Mouse (Mus musculus) hindbrain, postnatal 0 days (tissue): ENCODE results near the gene Sgpp2. TPM values are rescaled to one million over a fixed set of nuclear protein-coding genes. Genes with fewer than 3 reads are reported as not detected.

Source experiments
- ATAC-seq: fragments of 200-750 bp; cut with Nextera tagmentation; 2 replicates; pipeline ENCODE4 v1.8.0; 2017; ENCODE audit warnings: mild to moderate bottlenecking, moderate TSS enrichment, moderate library complexity
- DNase-seq: peaks from one replicate; pipeline ENCODE4 v3.0.0-alpha.2; 2015; ENCODE audit warnings: low spot score
- H3K27ac ChIP-seq: fragments of 300-500 bp; sonication (generic); 2 replicates; pipeline ENCODE4 v1.5.1; 2014; ENCODE audit warnings: mild to moderate bottlenecking
- H3K27me3 ChIP-seq: fragments of 300-500 bp; sonication (generic); 2 replicates; pipeline ENCODE4 v1.6.1; 2014; ENCODE audit warnings: low read length, mixed read lengths; ENCODE audit not compliant: insufficient read depth
- H3K36me3 ChIP-seq: fragments of 300-500 bp; sonication (generic); 2 replicates; pipeline ENCODE4 v1.6.1; 2014; ENCODE audit warnings: low read length, mixed read lengths; ENCODE audit not compliant: insufficient read depth
- H3K4me1 ChIP-seq: fragments of 300-500 bp; sonication (generic); 2 replicates; pipeline ENCODE4 v1.6.1; 2014; ENCODE audit warnings: antibody characterized with exemption, low read length, mixed read lengths; ENCODE audit not compliant: insufficient read depth
- H3K4me2 ChIP-seq: fragments of 300-500 bp; sonication (generic); 2 replicates; pipeline ENCODE4 v1.6.1; 2014; ENCODE audit warnings: low read depth, mild to moderate bottlenecking, low read length, moderate library complexity, mixed read lengths
- H3K4me3 ChIP-seq: fragments of 300-500 bp; sonication (generic); 2 replicates; pipeline ENCODE4 v1.5.1; 2014; ENCODE audit warnings: low read length
- H3K9ac ChIP-seq: fragments of 300-500 bp; sonication (generic); replicated peaks from 2 replicates; pipeline ENCODE4 v1.6.1; 2014; ENCODE audit warnings: mild to moderate bottlenecking, low read length, moderate library complexity, mixed read lengths
- H3K9me3 ChIP-seq: fragments of 300-500 bp; sonication (generic); 2 replicates; pipeline ENCODE4 v1.6.1; 2016; ENCODE audit warnings: low read length, mixed read lengths
- CTCF ChIP-seq: IDR thresholded peaks from 2 replicates; pipeline ENCODE4 v1.5.1; 2016; ENCODE audit warnings: antibody characterized with exemption, control low read depth, low read depth
- WGBS: fragments of 180-500 bp; shearing (Covaris S2); extraction: QIAGEN DNeasy Blood & Tissue Kit; methylation state at CpG from one replicate; pipeline ENCODE4 v1.1.7; 2014; 5-methylcytosine and 5-hydroxymethylcytosine counted together
- polyA plus RNA-seq: library from polyadenylated mRNA; unstranded; fragments of >200 nt; fragmentation: Nextera tagmentation; extraction: Ambion mirVana; gene quantifications from 2 replicates; pipeline ENCODE4 v1.2.1, GENCODE M21; 2015
- total RNA-seq: library from RNA; depleted of rRNA; stranded (reverse); fragments of >200 nt; gene quantifications from 2 replicates; pipeline ENCODE4 v1.2.3, GENCODE M21; 2014

Gene Sgpp2
- total and polyA plus RNA-seq, 2 experiments from 2014 or later = 3.3 to 5.0 TPM

DNA sequence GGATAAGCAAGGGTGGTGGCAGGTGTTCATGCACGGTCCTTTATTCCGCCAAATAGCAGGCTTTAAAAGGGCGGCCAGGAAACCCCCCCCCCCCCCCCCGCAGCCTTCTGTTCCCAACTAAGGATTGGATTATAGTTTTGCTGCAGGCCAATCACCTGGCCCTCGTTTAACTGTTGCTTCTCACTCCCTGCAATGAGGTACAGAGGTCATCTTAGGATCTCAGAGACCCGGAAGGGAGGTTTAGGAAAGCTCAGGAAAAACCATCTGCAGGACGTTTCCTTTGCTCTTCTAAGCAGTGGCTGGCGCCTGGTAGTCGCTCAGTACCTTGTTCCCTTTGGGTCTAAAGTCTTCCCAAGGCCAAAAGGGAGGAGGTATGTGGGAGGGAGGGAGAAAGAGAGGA, 865 bp upstream of the Sgpp2 start:
- 4% methylated on average over 9 of the region's 9 CpGs for WGBS
- H3K9me3 ChIP-seq = no peaks in the 10 kb centered on the region
- no peaks in the 10 kb centered on the region for H3K36me3 ChIP-seq
- DNase-seq = no peak
- ATAC-seq = no peak
- peaks cover 11% of the 10 kb centered on the region for H3K4me1 ChIP-seq
- no peak overlapping the region for H3K9ac ChIP-seq
- H3K27me3 ChIP-seq = 0 out of 2 replicates have a peak, but pooled peaks cover 10% of the 10 kb centered on the region
- no peak overlapping the region for H3K4me2 ChIP-seq
- no peak overlapping the region for H3K27ac ChIP-seq
- TF ChIP-seq CTCF = no peak
- H3K4me3 ChIP-seq = no peak overlapping the region

DNA sequence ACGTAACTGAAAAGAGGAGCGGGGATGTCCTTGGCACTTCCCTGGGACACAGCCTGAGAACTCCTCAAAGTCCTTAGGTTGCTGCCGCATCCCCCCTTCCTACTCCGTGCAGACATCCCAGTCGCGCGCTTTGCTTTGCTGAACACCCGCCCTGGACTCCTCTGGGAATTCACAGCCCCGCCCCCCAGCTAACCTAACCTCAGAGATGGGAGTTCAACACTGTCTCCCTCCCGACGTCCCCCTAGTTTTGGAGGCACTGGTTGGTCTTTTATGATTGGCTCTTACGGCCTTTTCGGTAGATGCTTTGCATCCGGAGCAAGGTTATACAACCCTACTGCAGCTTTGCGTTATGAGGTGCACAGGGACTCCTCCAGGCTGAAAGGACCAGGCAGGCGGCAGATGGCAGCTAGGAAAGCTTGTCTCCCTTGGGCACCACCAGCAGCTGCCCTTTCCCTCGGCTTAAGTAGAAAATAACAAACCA, 756 bp downstream of the Sgpp2 start:
- Histone ChIP-seq H3K27me3 (0 out of 2 replicates have a peak, but pooled peaks cover 10% of the 10 kb centered on the region), H3K4me3 (peak overlapping the region; percentile 61), H3K9ac (peak overlapping the region; percentile 35; the same call in 1 of the 2 replicates), H3K4me1 (peaks cover 11% of the 10 kb centered on the region), H3K27ac (no peak overlapping the region), H3K36me3 (no peaks in the 10 kb centered on the region), H3K4me2 (peak overlapping the region; percentile 84), H3K9me3 (no peaks in the 10 kb centered on the region)
- ATAC-seq = peak; percentile 83
- WGBS = under 1% methylated on average over 17 of the region's 17 CpGs
- no peak for TF ChIP-seq CTCF
- DNase-seq = peak; percentile 61

DNA sequence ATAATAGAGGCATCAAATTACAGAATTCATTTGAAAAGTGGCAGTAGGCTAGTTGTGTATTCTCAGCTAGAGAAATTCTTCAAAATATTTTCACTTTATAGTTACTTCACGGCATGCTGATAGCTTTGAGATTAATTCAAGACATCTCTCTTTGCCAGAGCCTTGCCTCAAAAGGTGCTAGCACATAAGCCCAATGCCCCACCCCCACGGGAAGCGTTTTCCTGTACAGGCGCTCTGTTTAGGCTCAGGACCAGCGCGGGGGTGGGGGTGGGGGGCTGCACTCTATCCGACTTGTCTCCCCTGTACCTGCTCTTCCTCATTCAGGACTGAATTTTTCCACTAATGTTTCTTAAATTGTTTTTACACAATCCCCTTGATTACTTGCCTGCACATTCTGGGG, 1.3 kb downstream of the Sgpp2 start:
- Histone ChIP-seq H3K27me3 (0 out of 2 replicates have a peak, but pooled peaks cover 10% of the 10 kb centered on the region), H3K4me2 (peak overlapping the region; percentile 84), H3K27ac (no peak overlapping the region), H3K9ac (no peak overlapping the region), H3K4me3 (peak overlapping the region; percentile 61), H3K36me3 (no peaks in the 10 kb centered on the region), H3K4me1 (peaks cover 11% of the 10 kb centered on the region), H3K9me3 (no peaks in the 10 kb centered on the region)
- DNase-seq = no peak
- no peak for ATAC-seq
- under 1% methylated on average over 7 of the region's 7 CpGs for WGBS
- no peak for TF ChIP-seq CTCF

DNA sequence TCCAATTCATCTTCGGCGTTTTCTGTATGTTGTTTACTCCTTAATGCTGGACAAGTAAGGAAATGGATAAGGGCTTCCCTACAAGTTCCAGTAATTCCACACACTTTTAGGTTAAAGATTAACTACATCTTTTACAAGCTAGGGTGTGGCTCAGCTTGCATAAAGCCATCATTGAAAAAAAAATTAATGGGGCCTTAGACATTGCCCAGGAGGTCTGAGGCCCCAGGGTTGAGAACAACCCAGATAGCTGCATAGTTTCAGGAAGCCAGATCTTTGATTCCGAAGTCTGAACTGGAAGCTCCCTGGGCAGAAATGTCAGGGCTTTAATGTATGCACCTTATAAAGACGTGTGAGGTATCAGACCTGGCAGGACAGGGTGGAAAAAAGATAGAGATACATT, 2.8 kb downstream of the Sgpp2 start:
- no peak for TF ChIP-seq CTCF
- no peak for ATAC-seq
- 86% methylated on average over 4 of the region's 4 CpGs for WGBS
- H3K4me2 ChIP-seq = no peak overlapping the region
- 0 out of 2 replicates have a peak, but pooled peaks cover 10% of the 10 kb centered on the region for H3K27me3 ChIP-seq
- no peak overlapping the region for H3K27ac ChIP-seq
- no peaks in the 10 kb centered on the region for H3K36me3 ChIP-seq
- H3K4me3 ChIP-seq = no peak overlapping the region
- no peaks in the 10 kb centered on the region for H3K9me3 ChIP-seq
- no peak for DNase-seq
- H3K9ac ChIP-seq = no peak overlapping the region
- H3K4me1 ChIP-seq = peaks cover 11% of the 10 kb centered on the region

DNA sequence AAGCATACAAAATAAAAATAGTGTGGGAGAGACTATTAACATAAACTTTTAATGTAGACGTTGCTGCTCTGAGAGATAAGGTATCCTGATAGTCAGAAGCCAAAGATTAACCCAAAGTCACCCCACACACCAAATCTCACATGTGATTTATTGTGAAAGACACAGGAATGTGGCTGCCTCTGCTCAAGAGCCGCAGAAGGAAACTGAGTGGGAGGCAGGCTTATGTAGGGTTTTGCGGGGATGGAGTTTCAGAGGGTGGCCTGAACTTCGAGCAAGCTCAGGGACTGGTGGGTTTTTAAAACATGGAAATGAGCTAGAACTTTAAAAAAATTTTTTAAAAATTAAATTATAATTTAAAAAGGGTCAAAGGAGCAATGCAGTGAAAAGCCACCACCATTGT, 3.8 kb downstream of the Sgpp2 start:
- Histone ChIP-seq H3K27ac (no peak overlapping the region), H3K4me1 (peaks cover 11% of the 10 kb centered on the region), H3K36me3 (no peaks in the 10 kb centered on the region), H3K4me2 (no peak overlapping the region), H3K9ac (no peak overlapping the region), H3K9me3 (no peaks in the 10 kb centered on the region), H3K27me3 (peaks cover 10% of the 10 kb centered on the region; the same call in 1 of the 2 replicates), H3K4me3 (no peak overlapping the region)
- TF ChIP-seq CTCF = no peak
- ATAC-seq (no peak), DNase-seq (no peak)
- 91% methylated on average over 4 of the region's 4 CpGs for WGBS

DNA sequence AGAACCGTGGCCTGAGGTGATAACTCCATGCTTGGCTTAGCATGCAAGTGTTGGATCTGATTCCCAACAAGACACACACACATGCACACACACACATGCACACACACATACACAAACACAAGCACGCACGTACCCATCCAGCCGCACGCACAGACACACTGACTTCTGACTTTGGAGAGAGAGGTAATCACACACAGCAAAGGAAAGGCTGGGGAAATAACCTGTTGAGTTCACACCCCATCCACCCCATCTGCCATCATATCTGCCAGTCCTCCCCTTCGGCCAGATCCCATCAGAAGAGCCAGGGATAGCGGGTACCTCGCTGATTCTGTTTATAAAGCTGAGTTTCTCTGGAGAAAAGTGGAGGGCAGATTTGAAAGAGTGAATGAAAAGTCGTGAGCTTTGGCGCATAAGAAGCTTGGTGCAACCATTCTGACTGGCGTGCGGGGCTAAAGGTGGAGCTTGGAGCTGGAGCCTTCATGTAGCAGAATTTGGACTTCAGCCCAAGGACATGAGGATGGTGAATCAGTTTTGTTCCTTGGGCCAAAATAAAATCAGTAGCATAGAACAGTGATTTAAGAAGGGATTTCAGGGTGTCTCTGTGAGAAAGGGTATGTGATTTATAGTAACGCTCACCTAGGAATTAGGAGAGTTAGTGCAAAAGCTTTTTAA, 8.1 kb downstream of the Sgpp2 start:
- WGBS = 81% methylated on average over 13 of the region's 13 CpGs
- no peaks in the 10 kb centered on the region for H3K4me1 ChIP-seq
- H3K4me2 ChIP-seq = no peak overlapping the region
- ATAC-seq = no peak
- no peak for TF ChIP-seq CTCF
- DNase-seq = no peak
- no peaks in the 10 kb centered on the region for H3K36me3 ChIP-seq
- H3K27ac ChIP-seq = no peak overlapping the region
- H3K4me3 ChIP-seq = no peak overlapping the region
- H3K27me3 ChIP-seq = peaks cover under 1% of the 10 kb centered on the region; the same call in 1 of the 2 replicates
- no peak overlapping the region for H3K9ac ChIP-seq
- no peaks in the 10 kb centered on the region for H3K9me3 ChIP-seq

- H3K9ac ChIP-seq = no peak overlapping the region
- no peaks in the 10 kb centered on the region for H3K4me1 ChIP-seq
- 84% methylated on average over 3 of the region's 3 CpGs for WGBS
- H3K4me3 ChIP-seq = no peak overlapping the region
- H3K27ac ChIP-seq = no peak overlapping the region
- ATAC-seq (no peak), DNase-seq (no peak)
- no peaks in the 10 kb centered on the region; the same call in 1 of the 2 replicates for H3K27me3 ChIP-seq
- no peaks in the 10 kb centered on the region for H3K9me3 ChIP-seq
- no peak overlapping the region for H3K4me2 ChIP-seq
- TF ChIP-seq CTCF = no peak
- H3K36me3 ChIP-seq = no peaks in the 10 kb centered on the region
These were observed 10.1 kb downstream of the Sgpp2 start for GRCm38 (mm10) chr1:78320291-78320690.
